Mouse (Mus musculus): ENCODE results near the gene Rabgap1l. TPM values are rescaled to one million over a fixed set of nuclear protein-coding genes. Genes with fewer than 3 reads are reported as not detected.

The Rabgap1l gene
- polyA plus RNA-seq, 1 experiment from 2014 or later: 31.4 TPM

GRCm38 (mm10) chr1:160790630-160791029 is 2.4 kb downstream of the Rabgap1l start:
- Histone ChIP-seq H3K27me3 (replicated peaks; ENCODE audit: insufficient read depth, low read length) (no peaks in the 10 kb centered on the region), H3K9me3 (ENCODE audit: low read length) (no peaks in the 10 kb centered on the region), H3K9ac (replicated peaks; ENCODE audit: low read depth) (no peak overlapping the region), H3K36me3 (ENCODE audit: insufficient read depth, low read length) (no peaks in the 10 kb centered on the region), H3K27ac (ENCODE audit: low read length) (no peak overlapping the region), H3K4me2 (replicated peaks; ENCODE audit: low read depth, low read length) (no peak overlapping the region), H3K4me3 (ENCODE audit: low read depth, low read length) (no peak overlapping the region), H3K4me1 (ENCODE audit: insufficient read depth, low read depth, low read length) (peaks cover 11% of the 10 kb centered on the region; the same call in 1 of the 2 replicates)
- DNase-seq (ENCODE audit: low spot score): no peak
- TF ChIP-seq EP300 (IDR thresholded peaks at IDR 0.05): no peak
- TF ChIP-seq CTCF (IDR thresholded peaks at IDR 0.05): no peak; the same call in 1 of the 2 replicates
- no peak for ATAC-seq

- Histone ChIP-seq H3K9ac (replicated peaks; ENCODE audit: low read depth) (no peak overlapping the region), H3K9me3 (ENCODE audit: low read length) (no peaks in the 10 kb centered on the region), H3K36me3 (ENCODE audit: insufficient read depth, low read length) (no peaks in the 10 kb centered on the region), H3K27ac (ENCODE audit: low read length) (no peak overlapping the region), H3K4me3 (ENCODE audit: low read depth, low read length) (no peak overlapping the region), H3K4me2 (replicated peaks; ENCODE audit: low read depth, low read length) (no peak overlapping the region), H3K4me1 (ENCODE audit: insufficient read depth, low read depth, low read length) (peaks cover 11% of the 10 kb centered on the region; the same call in 1 of the 2 replicates), H3K27me3 (replicated peaks; ENCODE audit: insufficient read depth, low read length) (no peaks in the 10 kb centered on the region)
- TF ChIP-seq CTCF (IDR thresholded peaks at IDR 0.05) (no peak; the same call in 1 of the 2 replicates), EP300 (IDR thresholded peaks at IDR 0.05) (no peak)
- DNase-seq (ENCODE audit: low spot score) (no peak), ATAC-seq (no peak)
- 78% methylated on average over 3 of the region's 3 CpGs for WGBS
These were observed 3.1 kb downstream of the Rabgap1l start for GRCm38 (mm10) chr1:160789876-160790275.

- no peak for TF ChIP-seq EP300 (IDR thresholded peaks at IDR 0.05)
- no peak for TF ChIP-seq CTCF (IDR thresholded peaks at IDR 0.05)
- ATAC-seq (no peak), DNase-seq (ENCODE audit: low spot score) (no peak)
- H3K36me3 ChIP-seq (ENCODE audit: insufficient read depth, low read length): no peaks in the 10 kb centered on the region
- 55% methylated on average over 1 of the region's 1 CpGs for WGBS
- no peak overlapping the region for H3K4me2 ChIP-seq (replicated peaks; ENCODE audit: low read depth, low read length)
- no peak overlapping the region for H3K9ac ChIP-seq (replicated peaks; ENCODE audit: low read depth)
- H3K9me3 ChIP-seq (ENCODE audit: low read length): no peaks in the 10 kb centered on the region
- H3K27me3 ChIP-seq (replicated peaks; ENCODE audit: insufficient read depth, low read length): no peaks in the 10 kb centered on the region
- no peak overlapping the region for H3K4me3 ChIP-seq (ENCODE audit: low read depth, low read length)
- peaks cover 11% of the 10 kb centered on the region; the same call in 1 of the 2 replicates for H3K4me1 ChIP-seq (ENCODE audit: insufficient read depth, low read depth, low read length)
- no peak overlapping the region for H3K27ac ChIP-seq (ENCODE audit: low read length)
These were observed 5.1 kb downstream of the Rabgap1l start for GRCm38 (mm10) chr1:160787926-160788325.

GRCm38 (mm10) chr1:160787164-160787563 is 5.8 kb downstream of the Rabgap1l start:
- Histone ChIP-seq H3K27ac (ENCODE audit: low read length) (no peak overlapping the region), H3K36me3 (ENCODE audit: insufficient read depth, low read length) (no peaks in the 10 kb centered on the region), H3K9ac (replicated peaks; ENCODE audit: low read depth) (no peak overlapping the region), H3K4me1 (ENCODE audit: insufficient read depth, low read depth, low read length) (peaks cover 11% of the 10 kb centered on the region; the same call in 1 of the 2 replicates), H3K4me2 (replicated peaks; ENCODE audit: low read depth, low read length) (no peak overlapping the region), H3K4me3 (ENCODE audit: low read depth, low read length) (no peak overlapping the region), H3K9me3 (ENCODE audit: low read length) (no peaks in the 10 kb centered on the region), H3K27me3 (replicated peaks; ENCODE audit: insufficient read depth, low read length) (no peaks in the 10 kb centered on the region)
- no peak for ATAC-seq
- DNase-seq (ENCODE audit: low spot score): no peak
- TF ChIP-seq EP300 (IDR thresholded peaks at IDR 0.05): no peak
- TF ChIP-seq CTCF (IDR thresholded peaks at IDR 0.05): no peak
- 73% methylated on average over 3 of the region's 3 CpGs for WGBS

GRCm38 (mm10) chr1:160786571-160786970 is 6.4 kb downstream of the Rabgap1l start:
- Histone ChIP-seq H3K9me3 (ENCODE audit: low read length) (no peaks in the 10 kb centered on the region), H3K27ac (ENCODE audit: low read length) (no peak overlapping the region), H3K36me3 (ENCODE audit: insufficient read depth, low read length) (no peaks in the 10 kb centered on the region), H3K4me1 (ENCODE audit: insufficient read depth, low read depth, low read length) (peaks cover 7% of the 10 kb centered on the region; the same call in 1 of the 2 replicates), H3K27me3 (replicated peaks; ENCODE audit: insufficient read depth, low read length) (no peaks in the 10 kb centered on the region), H3K4me3 (ENCODE audit: low read depth, low read length) (no peak overlapping the region), H3K9ac (replicated peaks; ENCODE audit: low read depth) (no peak overlapping the region), H3K4me2 (replicated peaks; ENCODE audit: low read depth, low read length) (no peak overlapping the region)
- WGBS: 72% methylated on average over 3 of the region's 3 CpGs
- ATAC-seq: no peak
- no peak for TF ChIP-seq CTCF (IDR thresholded peaks at IDR 0.05)
- TF ChIP-seq EP300 (IDR thresholded peaks at IDR 0.05): no peak
- DNase-seq (ENCODE audit: low spot score): no peak

- DNase-seq (ENCODE audit: low spot score) (peak; percentile 11), ATAC-seq (no peak)
- 60% methylated on average over 4 of the region's 4 CpGs for WGBS
- TF ChIP-seq EP300 (IDR thresholded peaks at IDR 0.05): no peak
- TF ChIP-seq CTCF (IDR thresholded peaks at IDR 0.05): no peak
- Histone ChIP-seq H3K36me3 (ENCODE audit: insufficient read depth, low read length) (no peaks in the 10 kb centered on the region), H3K4me2 (replicated peaks; ENCODE audit: low read depth, low read length) (no peak overlapping the region), H3K27ac (ENCODE audit: low read length) (no peak overlapping the region), H3K27me3 (replicated peaks; ENCODE audit: insufficient read depth, low read length) (no peaks in the 10 kb centered on the region), H3K9me3 (ENCODE audit: low read length) (no peaks in the 10 kb centered on the region), H3K4me3 (ENCODE audit: low read depth, low read length) (no peak overlapping the region), H3K4me1 (ENCODE audit: insufficient read depth, low read depth, low read length) (peaks cover 4% of the 10 kb centered on the region; the same call in 1 of the 2 replicates), H3K9ac (replicated peaks; ENCODE audit: low read depth) (no peak overlapping the region)
These were observed 7.3 kb downstream of the Rabgap1l start for GRCm38 (mm10) chr1:160785681-160786225.
